Mouse (Mus musculus) spleen, adult 2 months (tissue): ENCODE measurements around the gene Dapk2.

Experiments used
- CTCF ChIP-seq: fragments of 200-500 bp; IDR thresholded peaks from 2 replicates; pipeline ENCODE4 v1.5.1; 2011; ENCODE audit warnings: mild to moderate bottlenecking, inconsistent platforms; ENCODE audit not compliant: insufficient read depth, insufficient read length, insufficient replicate concordance; ENCODE audit errors: extremely low read depth
- POLR2A ChIP-seq: fragments of 200-500 bp; IDR thresholded peaks from 2 replicates; pipeline ENCODE4 v1.6.1; 2011; ENCODE audit warnings: low read depth, low read length, inconsistent platforms

- TF ChIP-seq CTCF (no peak), POLR2A (no peak)
Measured at GRCm38 (mm10) chr9:66212802-66213201, 54.8 kb downstream of the Dapk2 start.
